Mouse (Mus musculus) bone marrow macrophage, adult 2 months (primary cell): ENCODE results near the gene Slc6a6.

Experiments used
- CTCF ChIP-seq: IDR thresholded peaks from 2 replicates; pipeline ENCODE4 v1.5.1; 2012; ENCODE audit warnings: low read depth, mild to moderate bottlenecking, low read length, moderate library complexity
- POLR2A ChIP-seq: IDR thresholded peaks from 2 replicates; pipeline ENCODE4 v1.6.1; 2012; ENCODE audit warnings: mild to moderate bottlenecking, low read depth, low read length, borderline replicate concordance

GRCm38 (mm10) chr6:91742466-91742865, 58.6 kb downstream of the Slc6a6 start:
- TF ChIP-seq CTCF (no peak), POLR2A (no peak)
